ENCODE assay signal across 24 mouse cellular contexts in the genomic region with DNA sequence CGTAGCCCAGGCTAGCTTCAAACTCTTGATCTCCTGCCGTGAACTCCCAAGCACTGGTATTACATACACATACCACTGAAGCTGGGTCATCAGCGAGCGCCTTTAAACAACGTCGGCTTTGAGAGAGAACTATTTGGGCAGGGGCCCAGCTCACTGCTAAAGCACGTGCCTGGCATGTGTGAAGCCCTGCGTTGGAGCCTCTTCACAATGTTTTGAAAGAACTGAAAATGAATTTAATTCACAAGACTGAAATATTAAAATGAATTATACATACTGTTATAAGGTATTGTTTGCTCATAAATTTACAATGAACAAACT.
DNase-seq lines count a peak whose midpoint lies in the region; TF ChIP-seq lines count a peak whose summit lies in the region.
"Had no signal": no experiment of that assay in that cellular context is flagged by ENCODE, and none has a peak within 500 bp of the region (broad histone marks: within the 10 kb centered on the region; RNA-seq: fewer than 3 reads in every experiment).

No protein-coding gene starts in this region.

- DNase-seq in cerebellum, postnatal 10 days: peak; percentile 63 to 64
- DNase-seq in cerebellum, adult 8-10 months: no peak
- peak; percentile 43 for DNase-seq in heart, postnatal 4 days
- DNase-seq in heart, adult 9 months (ENCODE audit: low spot score in 2 of 2): no peak
- DNase-seq in right cerebral cortex, postnatal 10 days (ENCODE audit: low spot score in 2 of 2): peak; percentile 57 to 59
- no peak for DNase-seq in right cerebral cortex, postnatal 14 days
- DNase-seq in ovary, postnatal 36 days (ENCODE audit: low spot score): no peak
- DNase-seq: adrenal gland, adult 2 months; adrenal gland, postnatal 36 days; gastrocnemius, postnatal 14 days; heart, postnatal 14 days; kidney, adult 18-20 months; lung, postnatal 4 days; right cerebral cortex, postnatal 4 days; thymus, adult 2 months; thymus, postnatal 4 days had no signal

- no peak for TF ChIP-seq POLR2A in small intestine, adult 2 months (IDR thresholded peaks at IDR 0.05; ENCODE audit: low read depth, low read length)

- WGBS in small intestine, adult 2 months: 26% methylated on average over 8 of the region's 8 CpGs

- no peaks in the 10 kb centered on the region for H3K27me3 ChIP-seq in small intestine, adult 2 months (ENCODE audit: control insufficient read depth, insufficient read depth, low read length)
- H3K27me3 ChIP-seq: forebrain, embryonic 13.5 days; kidney, embryonic 15.5 days; limb, embryonic 13.5 days; lung, embryonic 15.5 days; megakaryocyte, embryonic 14.5 days; midbrain, embryonic 12.5 days had no signal

- H3K36me3 ChIP-seq in small intestine, adult 2 months (ENCODE audit: control insufficient read depth, insufficient read depth, low read length): no peaks in the 10 kb centered on the region
- H3K36me3 ChIP-seq: kidney, embryonic 15.5 days; limb, embryonic 13.5 days; lung, embryonic 15.5 days; midbrain, embryonic 12.5 days had no signal

- H3K4me1 ChIP-seq in small intestine, adult 2 months (ENCODE audit: control insufficient read depth, insufficient read depth, insufficient read length, low read length): peaks cover 21% of the 10 kb centered on the region; the same call in 1 of the 2 replicates
- H3K4me1 ChIP-seq: forebrain, embryonic 13.5 days; limb, embryonic 13.5 days; midbrain, embryonic 12.5 days had no signal

- no peak for TF ChIP-seq CTCF in small intestine, adult 2 months (IDR thresholded peaks at IDR 0.05; ENCODE audit: extremely low read depth, insufficient read length, insufficient replicate concordance, low read depth, low read length)

- H3K27ac ChIP-seq in small intestine, adult 2 months (ENCODE audit: insufficient read depth, low read depth, low read length): peak overlapping the region; percentile 73
- H3K27ac ChIP-seq: forebrain, embryonic 13.5 days; kidney, embryonic 15.5 days; left cerebral cortex, adult 2 months; limb, embryonic 13.5 days; lung, embryonic 15.5 days; midbrain, embryonic 12.5 days had no signal

- H3K4me3 ChIP-seq in small intestine, adult 2 months (ENCODE audit: low read depth, low read length): no peak overlapping the region
- H3K4me3 ChIP-seq: forebrain, embryonic 13.5 days; kidney, embryonic 15.5 days; left cerebral cortex, adult 2 months; limb, embryonic 13.5 days; lung, embryonic 15.5 days; megakaryocyte, embryonic 14.5 days; midbrain, embryonic 12.5 days had no signal

Comparison
In these comparisons a context has a peak if more than half of its experiments do, and no peak if none do; other contexts are left out.
1. DNase-seq: peak in cerebellum, postnatal 10 days (2 of 2), heart, postnatal 4 days (single experiment) and right cerebral cortex, postnatal 10 days (2 of 2); none in cerebellum, adult 8-10 months (single experiment), heart, adult 9 months (0 of 2), right cerebral cortex, postnatal 14 days (single experiment) and ovary, postnatal 36 days (single experiment).